Mouse (Mus musculus) ovary, adult 10 weeks (tissue): ENCODE results near the gene Mapk11. TPM values are rescaled to one million over a fixed set of nuclear protein-coding genes. Genes with fewer than 3 reads are reported as not detected.

Experiments
- polyA plus RNA-seq: library from polyadenylated mRNA; stranded (reverse); fragments of 350-450 nt; fragmentation: Illumina TruSeq; extraction: RNeasy Lipid Tissue Mini Kit (QIAGEN cat#74804); gene quantifications from one replicate; pipeline ENCODE4 v1.2.3, GENCODE M21; 2014

Mapk11 gene
- not detected for polyA plus RNA-seq

GRCm38 (mm10) chr15:89149271-89150040, at the start of gene Mapk11:
Gene Mapk11, minus strand, starts transcription at chr15:89149628.

GRCm38 (mm10) chr15:89196313-89196706, 46.9 kb upstream of the Mapk11 start, which contains the start of gene Dennd6b:
Gene Dennd6b, minus strand, starts transcription at chr15:89196496.

GRCm38 (mm10) chr15:89180571-89181229, 31.3 kb upstream of the Mapk11 start, which contains the start of gene Plxnb2:
Gene Plxnb2, minus strand, starts transcription at chr15:89180788.

GRCm38 (mm10) chr15:89140659-89141252, 8.7 kb downstream of the Mapk11 start, which contains the start of gene Mapk12:
Gene Mapk12, minus strand, starts transcription at chr15:89140703.

GRCm38 (mm10) chr15:89128382-89129350, 20.8 kb downstream of the Mapk11 start, which contains the start of gene Hdac10:
Gene Hdac10, minus strand, starts transcription at chr15:89128700.

GRCm38 (mm10) chr15:89122649-89123366, 26.6 kb downstream of the Mapk11 start, which contains the start of gene Tubgcp6:
Gene Tubgcp6, minus strand, starts transcription at chr15:89123112.

Other genes starting within 250 kb of the Mapk11 start
- gene Ttll8, start 195.2 kb downstream of the Mapk11 start, polyA plus RNA-seq, result not detected
- 0.57 TPM for gene Mlc1, start 170.6 kb downstream of the Mapk11 start, polyA plus RNA-seq
- gene Mov10l1, start 166.7 kb downstream of the Mapk11 start, polyA plus RNA-seq, result 0.74 TPM
- not detected for gene Panx2, start 89.9 kb downstream of the Mapk11 start, polyA plus RNA-seq
- gene Trabd, start 74.5 kb downstream of the Mapk11 start, polyA plus RNA-seq, result 3.3 TPM
- gene Selenoo, start 60.5 kb downstream of the Mapk11 start, polyA plus RNA-seq, result 3.2 TPM
- gene Tubgcp6, start 26.5 kb downstream of the Mapk11 start, polyA plus RNA-seq, result 1.3 TPM
- gene Hdac10, start 20.9 kb downstream of the Mapk11 start, polyA plus RNA-seq, result not detected
- gene Mapk12, start 8.9 kb downstream of the Mapk11 start, polyA plus RNA-seq, result not detected
- 6.7 TPM for gene Plxnb2, start 31.2 kb upstream of the Mapk11 start, polyA plus RNA-seq
- gene Dennd6b, start 46.9 kb upstream of the Mapk11 start, polyA plus RNA-seq, result 0.17 TPM
- gene Ppp6r2, start 61.9 kb upstream of the Mapk11 start, polyA plus RNA-seq, result 5.9 TPM
- gene Sbf1, start 165.7 kb upstream of the Mapk11 start, polyA plus RNA-seq, result 1.5 TPM
- not detected for gene Adm2, start 173.1 kb upstream of the Mapk11 start, polyA plus RNA-seq
- not detected for gene Miox, start 184.8 kb upstream of the Mapk11 start, polyA plus RNA-seq
- 0.86 TPM for gene Lmf2, start 206.0 kb upstream of the Mapk11 start, polyA plus RNA-seq
- gene Ncaph2, start 206.1 kb upstream of the Mapk11 start, polyA plus RNA-seq, result 12.9 TPM
- gene Sco2, start 224.2 kb upstream of the Mapk11 start, polyA plus RNA-seq, result not detected
- not detected for gene Tymp, start 227.4 kb upstream of the Mapk11 start, polyA plus RNA-seq
- not detected for gene Odf3b, start 229.7 kb upstream of the Mapk11 start, polyA plus RNA-seq
- gene Klhdc7b, start 235.3 kb upstream of the Mapk11 start, polyA plus RNA-seq, result not detected